Mouse (Mus musculus) liver, postnatal 0 days (tissue): ENCODE measurements around the gene Abracl. TPM values are rescaled to one million over a fixed set of nuclear protein-coding genes. Genes with fewer than 3 reads are reported as not detected.

Experiments
- ATAC-seq: fragments of 200-750 bp; cut with Nextera tagmentation; 2 replicates; pipeline ENCODE4 v1.8.0; 2017; ENCODE audit warnings: mild to moderate bottlenecking, moderate library complexity
- DNase-seq: peaks from one replicate; pipeline ENCODE4 v3.0.0-alpha.2; 2016
- H3K27ac ChIP-seq: fragments of 300-500 bp; sonication (generic); 2 replicates; pipeline ENCODE4 v1.5.1; 2014; ENCODE audit warnings: antibody characterized with exemption, moderate library complexity, mild to moderate bottlenecking, low read depth
- H3K27me3 ChIP-seq: fragments of 300-500 bp; sonication (generic); 2 replicates; pipeline ENCODE4 v1.6.1; 2014; ENCODE audit warnings: low read length, control low read depth, mixed read lengths; ENCODE audit not compliant: insufficient read depth
- H3K36me3 ChIP-seq: fragments of 300-500 bp; sonication (generic); replicated peaks from 2 replicates; pipeline ENCODE4 v1.6.1; 2014; ENCODE audit warnings: mild to moderate bottlenecking, control low read depth, low read length, moderate library complexity, mixed read lengths; ENCODE audit not compliant: insufficient read depth
- H3K4me1 ChIP-seq: fragments of 300-500 bp; sonication (generic); 2 replicates; pipeline ENCODE4 v1.6.1; 2014; ENCODE audit warnings: antibody characterized with exemption, mild to moderate bottlenecking, control low read depth; ENCODE audit not compliant: insufficient read depth
- H3K4me2 ChIP-seq: fragments of 300-500 bp; sonication (generic); 2 replicates; pipeline ENCODE4 v1.6.1; 2014; ENCODE audit warnings: low read depth, mild to moderate bottlenecking, low read length, moderate library complexity, mixed read lengths
- H3K4me3 ChIP-seq: fragments of 300-500 bp; sonication (generic); 2 replicates; pipeline ENCODE4 v1.5.1; 2014; ENCODE audit warnings: low read depth, low read length
- H3K9ac ChIP-seq: fragments of 300-500 bp; sonication (generic); replicated peaks from 2 replicates; pipeline ENCODE4 v1.6.1; 2014; ENCODE audit warnings: mild to moderate bottlenecking, moderate library complexity
- H3K9me3 ChIP-seq: fragments of 300-500 bp; sonication (generic); 2 replicates; pipeline ENCODE4 v1.6.1; 2016; ENCODE audit warnings: mild to moderate bottlenecking, control low read depth, low read length, mixed read lengths
- CTCF ChIP-seq: sonication (generic); IDR thresholded peaks from 2 replicates; pipeline ENCODE4 v1.5.1; 2016; ENCODE audit warnings: antibody characterized with exemption, low read depth
- EP300 ChIP-seq: IDR thresholded peaks from 2 replicates; pipeline ENCODE4 v1.6.1; 2016; ENCODE audit warnings: antibody characterized with exemption, low read depth, mild to moderate bottlenecking
- WGBS: fragments of 180-500 bp; shearing (Covaris S2); extraction: QIAGEN DNeasy Blood & Tissue Kit; methylation state at CpG from one replicate; pipeline ENCODE4 v1.1.7; 2014; ENCODE audit not compliant: insufficient replicate concordance; 5-methylcytosine and 5-hydroxymethylcytosine counted together
- polyA plus RNA-seq: library from polyadenylated mRNA; unstranded; fragments of >200 nt; fragmentation: Nextera tagmentation; extraction: Ambion mirVana; gene quantifications from 2 replicates; pipeline ENCODE4 v1.2.1, GENCODE M21; 2015

The Abracl gene
- polyA plus RNA-seq: 58.6 and 61.7 TPM in 2 replicates

GRCm38 (mm10) chr10:18022741-18023347 is at the start of gene Abracl:
TSS of gene Abracl (minus strand) at chr10:18023288.
- H3K4me3 ChIP-seq: peak within 1 kb of the TSS; percentile 74
- H3K36me3 ChIP-seq: peaks cover 5% of the 10 kb centered on the region
- no peaks in the 10 kb centered on the region for H3K27me3 ChIP-seq
- ATAC-seq: peak; percentile 92
- H3K27ac ChIP-seq: peak within 1 kb of the TSS; percentile 94
- no peak for TF ChIP-seq EP300
- peak; percentile 14; the same call in 1 of the 2 replicates for TF ChIP-seq CTCF
- peaks cover 8% of the 10 kb centered on the region for H3K4me1 ChIP-seq
- peak within 1 kb of the TSS; percentile 82 for H3K4me2 ChIP-seq
- H3K9ac ChIP-seq: peak within 1 kb of the TSS; percentile 83
- H3K9me3 ChIP-seq: no peaks in the 10 kb centered on the region
- peak; percentile 83 for DNase-seq
- WGBS: under 1% methylated on average over 37 of the region's 37 CpGs

GRCm38 (mm10) chr10:18072871-18073270 is 49.8 kb upstream of the Abracl start:
- 45% methylated on average over 3 of the region's 3 CpGs for WGBS
- ATAC-seq: no peak
- no peak overlapping the region for H3K9ac ChIP-seq

GRCm38 (mm10) chr10:18070616-18071015 is 47.5 kb upstream of the Abracl start:
- Histone ChIP-seq H3K9ac (no peak overlapping the region), H3K9me3 (no peaks in the 10 kb centered on the region), H3K4me1 (peaks cover 41% of the 10 kb centered on the region), H3K4me3 (no peak overlapping the region), H3K27ac (0 out of 2 replicates have a peak overlapping the region, but pooled peaks have one; percentile 6), H3K27me3 (no peaks in the 10 kb centered on the region), H3K4me2 (no peak overlapping the region), H3K36me3 (no peaks in the 10 kb centered on the region)
- TF ChIP-seq CTCF (no peak), EP300 (no peak)
- ATAC-seq (no peak), DNase-seq (no peak)
- WGBS: 37% methylated on average over 2 of the region's 2 CpGs

More at GRCm38 (mm10) chr10:18072871-18073270, 49.8 kb upstream of the Abracl start:
- H3K4me3 ChIP-seq: no peak overlapping the region
- TF ChIP-seq CTCF (no peak), EP300 (no peak)
- H3K4me1 ChIP-seq: peaks cover 34% of the 10 kb centered on the region
- H3K4me2 ChIP-seq: no peak overlapping the region
- peak overlapping the region; percentile 24; the same call in 1 of the 2 replicates for H3K27ac ChIP-seq
- H3K9me3 ChIP-seq: no peaks in the 10 kb centered on the region
- H3K27me3 ChIP-seq: no peaks in the 10 kb centered on the region
- H3K36me3 ChIP-seq: no peaks in the 10 kb centered on the region
- no peak for DNase-seq

- peaks cover 41% of the 10 kb centered on the region for H3K4me1 ChIP-seq
- no peak overlapping the region for H3K4me3 ChIP-seq
- DNase-seq: no peak
- H3K9ac ChIP-seq: no peak overlapping the region
- 54% methylated on average over 3 of the region's 3 CpGs for WGBS
- H3K27ac ChIP-seq: peak overlapping the region; percentile 18; the same call in 1 of the 2 replicates
- no peak for ATAC-seq
- H3K9me3 ChIP-seq: no peaks in the 10 kb centered on the region
- no peak for TF ChIP-seq CTCF
- TF ChIP-seq EP300: no peak
- H3K36me3 ChIP-seq: no peaks in the 10 kb centered on the region
- H3K27me3 ChIP-seq: no peaks in the 10 kb centered on the region
- H3K4me2 ChIP-seq: no peak overlapping the region
Measured at GRCm38 (mm10) chr10:18070144-18070543, 47.1 kb upstream of the Abracl start.

GRCm38 (mm10) chr10:18069576-18069975 is 46.5 kb upstream of the Abracl start:
- H3K27ac ChIP-seq: peak overlapping the region; percentile 50; the same call in 1 of the 2 replicates
- no peak overlapping the region for H3K4me3 ChIP-seq
- no peaks in the 10 kb centered on the region for H3K9me3 ChIP-seq
- no peaks in the 10 kb centered on the region for H3K27me3 ChIP-seq
- WGBS: 69% methylated on average over 2 of the region's 2 CpGs
- H3K9ac ChIP-seq: no peak overlapping the region
- DNase-seq: no peak
- no peak overlapping the region for H3K4me2 ChIP-seq
- TF ChIP-seq EP300 (no peak), CTCF (no peak)
- ATAC-seq: no peak
- H3K4me1 ChIP-seq: peaks cover 38% of the 10 kb centered on the region
- H3K36me3 ChIP-seq: no peaks in the 10 kb centered on the region

- Histone ChIP-seq H3K4me2 (no peak overlapping the region), H3K27ac (peak overlapping the region; percentile 50), H3K4me1 (peaks cover 35% of the 10 kb centered on the region), H3K27me3 (no peaks in the 10 kb centered on the region), H3K9me3 (no peaks in the 10 kb centered on the region), H3K4me3 (no peak overlapping the region), H3K9ac (no peak overlapping the region), H3K36me3 (no peaks in the 10 kb centered on the region)
- WGBS: 59% methylated on average over 2 of the region's 2 CpGs
- no peak for DNase-seq
- ATAC-seq: peak; percentile 22
- TF ChIP-seq EP300 (no peak), CTCF (no peak)
Measured at GRCm38 (mm10) chr10:18068880-18069279, 45.8 kb upstream of the Abracl start.
